Mouse (Mus musculus) cortical plate, adult 2 months (tissue): ENCODE data around the gene Tnf. TPM values are rescaled to one million over a fixed set of nuclear protein-coding genes. Genes with fewer than 3 reads are reported as not detected.

Experiments used
- H3K27ac ChIP-seq: fragments of 200-500 bp; 2 replicates; pipeline ENCODE4 v1.5.1; 2012; ENCODE audit warnings: low read length, control low read depth, inconsistent platforms; ENCODE audit not compliant: insufficient read depth
- H3K4me1 ChIP-seq: fragments of 200-500 bp; 2 replicates; pipeline ENCODE4 v1.6.1; 2011; ENCODE audit warnings: low read length; ENCODE audit not compliant: control insufficient read depth, insufficient read depth
- H3K4me3 ChIP-seq: fragments of 200-500 bp; 2 replicates; pipeline ENCODE4 v1.5.1; 2011; ENCODE audit warnings: mild to moderate bottlenecking, low read length, control low read depth; ENCODE audit not compliant: insufficient read depth
- CTCF ChIP-seq: fragments of 200-500 bp; IDR thresholded peaks from 2 replicates; pipeline ENCODE4 v1.5.1; 2011; ENCODE audit warnings: mild to moderate bottlenecking, control low read depth, low read length; ENCODE audit not compliant: insufficient read depth; ENCODE audit errors: extremely low read depth
- POLR2A ChIP-seq: fragments of 200-500 bp; IDR thresholded peaks from 2 replicates; pipeline ENCODE4 v1.6.1; 2011; ENCODE audit warnings: mild to moderate bottlenecking, low read length, control low read depth; ENCODE audit not compliant: insufficient read depth; ENCODE audit errors: extremely low read depth
- polyA plus RNA-seq: library from polyadenylated mRNA; depleted of rRNA; stranded (reverse); fragments of >200 nt; gene quantifications from 2 replicates; pipeline ENCODE4 v1.2.3, GENCODE M21; 2012

The Tnf gene
- polyA plus RNA-seq, 1 experiment, result 0.06 TPM

DNA sequence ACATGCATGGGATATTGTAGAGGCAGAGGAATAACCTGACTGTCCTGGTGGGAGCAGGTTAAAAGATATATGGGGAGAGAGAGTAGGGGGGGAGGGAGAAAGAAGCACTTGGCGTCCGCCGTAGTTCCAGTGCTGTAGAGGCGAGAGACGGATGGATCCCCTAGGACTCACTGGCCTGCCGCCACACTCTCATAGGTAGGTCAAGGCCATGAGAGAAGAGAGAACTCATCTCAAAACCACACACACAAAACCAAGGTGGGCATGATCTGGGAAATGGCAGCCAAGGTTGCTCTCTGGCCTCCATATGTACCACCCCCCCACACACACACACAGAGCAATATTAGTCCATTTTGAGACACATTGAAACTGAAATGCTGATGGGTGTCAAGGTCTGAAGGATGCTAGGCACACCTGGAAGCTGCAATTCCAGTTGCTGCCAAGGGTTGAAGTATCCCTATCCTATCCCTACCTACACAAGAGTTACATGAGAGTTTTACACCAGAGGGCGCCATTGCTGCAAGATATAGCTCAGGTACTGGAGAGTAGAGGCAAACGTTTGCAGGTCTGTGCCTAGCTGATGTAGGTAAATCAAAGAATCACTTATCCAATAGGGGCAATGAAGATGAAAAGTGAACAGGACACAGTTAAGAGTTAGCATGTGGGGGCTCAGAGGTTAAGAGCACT lies 35.3 kb downstream of the Tnf start:
- TF ChIP-seq CTCF (peak; percentile 62), POLR2A (no peak)
- no peak overlapping the region for H3K27ac ChIP-seq
- peaks cover 7% of the 10 kb centered on the region for H3K4me1 ChIP-seq
- no peak overlapping the region for H3K4me3 ChIP-seq

DNA sequence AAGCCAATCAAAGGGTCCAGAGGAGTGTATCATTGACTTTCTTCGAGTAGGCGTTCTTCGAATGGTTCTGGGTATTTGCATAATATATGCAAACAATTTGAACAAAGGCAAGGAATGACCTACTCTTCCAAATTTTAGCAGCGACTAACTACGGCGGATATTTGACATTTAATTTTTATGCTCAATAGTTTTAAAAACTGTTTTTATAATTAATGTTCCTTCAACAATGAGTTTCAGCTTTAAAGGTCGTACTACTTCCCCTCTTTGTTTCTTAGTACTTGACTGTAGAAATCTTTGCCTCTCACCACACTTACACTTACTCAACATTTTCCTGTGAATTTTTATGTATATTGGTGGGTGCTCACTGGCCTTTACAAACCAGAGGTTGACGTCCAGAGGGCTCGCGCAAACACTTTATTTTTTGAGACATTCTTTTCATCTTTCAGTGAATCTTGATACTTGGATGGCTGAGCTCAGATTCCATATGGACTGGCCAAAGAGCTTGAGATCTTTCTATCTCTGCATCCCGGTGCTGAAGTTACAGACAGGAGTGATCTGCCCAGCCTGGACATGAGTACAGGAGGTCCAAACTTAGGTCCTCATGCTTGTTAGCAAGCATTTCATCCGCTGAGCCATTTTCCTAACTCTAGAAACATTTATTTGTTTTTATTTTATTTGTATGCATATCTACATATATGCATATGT lies 36.2 kb downstream of the Tnf start:
- TF ChIP-seq CTCF (no peak), POLR2A (no peak)
- Histone ChIP-seq H3K4me1 (peaks cover 7% of the 10 kb centered on the region), H3K27ac (peak overlapping the region; percentile 93; the same call in 1 of the 2 replicates)

DNA sequence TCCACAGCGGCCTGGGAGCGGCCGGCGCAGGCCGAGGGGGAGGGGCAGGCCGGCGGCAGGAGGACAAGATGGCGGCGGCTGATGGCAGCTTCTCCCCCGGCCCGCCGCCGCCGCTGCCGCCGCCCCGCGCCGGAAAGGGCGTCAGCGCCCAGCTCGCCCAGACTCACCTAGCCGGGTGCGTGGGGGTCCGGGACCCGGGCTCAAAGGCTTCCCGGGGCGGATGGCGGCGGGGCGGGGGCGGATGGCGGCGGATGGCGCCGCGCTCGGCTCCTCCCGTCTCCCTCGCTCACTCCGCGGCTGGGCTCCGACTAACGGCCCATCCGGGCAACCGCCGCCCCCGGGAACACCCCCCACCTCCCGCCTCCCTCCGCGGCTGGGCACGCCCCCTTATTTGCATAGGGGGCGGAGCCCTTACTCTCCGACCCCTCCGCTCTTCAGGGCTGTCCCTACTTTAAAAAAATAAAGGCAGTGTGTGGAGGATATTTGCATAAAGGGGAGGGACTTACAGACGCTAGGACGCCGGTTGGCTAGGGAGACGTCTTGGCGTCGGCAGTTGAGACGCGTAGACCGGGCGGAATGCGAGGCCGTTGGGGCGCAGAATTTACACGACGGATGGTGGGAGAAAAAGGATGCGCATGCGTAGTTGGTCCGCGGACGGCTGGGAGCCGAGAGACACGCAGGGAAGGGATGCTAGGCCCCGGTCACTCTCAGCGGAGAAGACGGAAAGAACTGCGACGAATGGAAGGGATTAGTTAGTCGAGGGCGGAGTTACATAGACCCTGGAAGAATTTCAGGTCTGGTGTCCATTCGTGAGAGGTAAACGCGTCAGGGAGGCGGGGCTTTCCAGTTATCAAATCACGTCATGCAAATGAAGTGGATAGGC lies 37.0 kb downstream of the Tnf start, which contains the start of gene Prrc2a:
Gene Prrc2a (minus strand): TSS at position 330 of the 883 bp plus-strand sequence.
- Histone ChIP-seq H3K4me1 (peaks cover 7% of the 10 kb centered on the region), H3K4me3 (peak within 1 kb of the TSS; percentile 49), H3K27ac (peak within 1 kb of the TSS; percentile 96)
- TF ChIP-seq CTCF (no peak), POLR2A (peak; percentile 96)

More for the DNA sequence above, 36.2 kb downstream of the Tnf start:
- peak overlapping the region; percentile 49 for H3K4me3 ChIP-seq

DNA sequence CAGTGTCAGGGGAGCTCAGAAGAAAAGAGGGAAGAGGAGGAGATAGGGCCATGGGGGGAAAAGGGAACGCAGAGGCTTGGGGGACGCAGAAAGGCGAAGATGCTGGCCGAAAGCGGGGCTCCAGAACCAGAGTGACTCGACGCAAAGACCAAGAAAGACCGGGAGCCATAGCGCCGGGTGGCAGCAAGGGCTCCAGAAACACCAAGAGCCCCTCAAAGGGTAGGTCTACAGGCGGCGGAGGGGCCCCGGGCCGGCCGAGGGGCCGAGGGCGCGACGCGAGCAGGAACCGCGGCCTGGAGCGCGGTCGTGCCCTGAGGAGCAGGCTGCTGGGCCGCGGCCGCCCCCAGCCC lies 37.6 kb downstream of the Tnf start:
- peak overlapping the region; percentile 49 for H3K4me3 ChIP-seq
- TF ChIP-seq POLR2A (no peak), CTCF (no peak)
- H3K27ac ChIP-seq, result peak overlapping the region; percentile 96
- H3K4me1 ChIP-seq, result peaks cover 7% of the 10 kb centered on the region

DNA sequence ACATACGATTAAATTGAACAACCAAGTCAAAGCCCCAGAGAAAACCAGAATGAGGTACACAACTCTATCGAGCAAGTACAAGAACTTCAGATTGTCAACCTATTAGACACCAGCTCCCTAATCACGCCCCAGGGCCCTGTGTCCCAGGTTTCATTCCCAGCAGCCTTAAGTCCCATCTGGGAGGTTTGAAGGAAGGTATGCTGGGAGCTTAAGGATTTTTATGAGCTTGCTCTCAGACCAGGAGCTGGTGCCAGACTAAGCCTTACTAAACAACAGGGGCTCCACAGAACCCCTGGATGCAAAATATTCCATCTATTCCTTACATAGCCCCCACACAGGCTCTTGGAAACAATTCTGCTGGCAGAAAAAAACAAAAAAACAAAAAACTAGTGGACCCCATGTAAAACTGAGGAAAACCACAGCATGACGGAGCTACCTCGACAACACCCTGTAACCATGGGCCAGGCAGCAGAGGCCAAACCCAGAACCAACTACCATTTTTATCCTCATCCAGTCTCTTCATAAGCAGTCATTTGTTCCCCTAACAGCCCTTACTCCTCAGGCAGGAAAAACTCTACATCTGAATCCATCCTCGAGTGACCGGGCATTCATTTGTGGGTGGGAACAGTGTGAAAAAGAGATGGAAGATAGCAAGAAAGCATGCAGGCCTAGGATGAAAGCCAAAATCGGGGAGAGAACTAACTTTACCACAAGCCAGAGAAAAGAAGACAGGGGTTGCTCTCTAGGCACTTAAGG lies 38.3 kb downstream of the Tnf start:
- peak overlapping the region; percentile 49 for H3K4me3 ChIP-seq
- TF ChIP-seq POLR2A, result no peak
- no peak for TF ChIP-seq CTCF
- H3K27ac ChIP-seq, result no peak overlapping the region; the same call in 1 of the 2 replicates
- H3K4me1 ChIP-seq, result peaks cover 6% of the 10 kb centered on the region

DNA sequence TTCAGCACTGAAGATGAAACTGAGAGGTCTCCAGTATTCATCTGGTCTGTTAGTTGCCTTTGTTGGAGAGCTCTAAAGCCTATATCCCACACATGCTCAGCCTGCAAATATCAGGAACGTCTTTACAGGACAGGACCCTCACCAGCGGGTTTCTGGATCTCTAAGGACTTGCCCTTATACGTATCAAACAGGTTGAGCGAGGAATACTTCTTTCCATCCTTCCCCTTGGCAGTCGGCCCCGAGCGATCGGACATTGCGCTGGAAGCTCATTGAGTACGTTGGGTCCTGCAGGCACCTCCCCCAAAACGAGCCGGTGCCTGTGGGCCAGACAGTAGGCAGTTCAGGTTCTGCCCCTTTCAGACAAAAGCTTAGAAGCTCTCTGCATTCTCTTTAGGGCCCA lies 39.1 kb downstream of the Tnf start:
- H3K27ac ChIP-seq, result no peak overlapping the region
- peak overlapping the region; percentile 49 for H3K4me3 ChIP-seq
- peaks cover 5% of the 10 kb centered on the region for H3K4me1 ChIP-seq
- TF ChIP-seq CTCF (no peak), POLR2A (no peak)

DNA sequence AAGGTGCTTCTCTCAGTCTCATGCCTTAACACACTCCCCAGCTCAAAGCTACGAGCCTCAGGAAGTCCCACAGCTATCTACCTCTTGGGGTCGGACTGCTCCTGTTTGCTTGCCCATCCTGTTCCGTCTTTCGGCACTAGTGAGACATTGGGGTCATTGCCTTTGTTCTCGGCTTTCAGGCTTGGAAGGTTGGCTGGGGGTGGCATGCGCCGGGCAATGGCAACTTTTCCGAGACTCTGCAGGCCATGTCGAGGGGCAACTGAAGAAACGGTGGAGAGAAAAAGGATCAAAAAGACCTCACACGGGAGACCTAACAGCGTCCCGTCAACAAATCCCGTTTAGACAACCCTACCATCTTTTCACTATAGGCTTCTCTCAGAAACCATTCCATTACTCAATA lies 39.7 kb downstream of the Tnf start:
- no peak overlapping the region for H3K27ac ChIP-seq
- H3K4me3 ChIP-seq, result peak overlapping the region; percentile 49; the same call in 1 of the 2 replicates
- TF ChIP-seq CTCF (no peak), POLR2A (no peak)
- H3K4me1 ChIP-seq, result peaks cover 3% of the 10 kb centered on the region

DNA sequence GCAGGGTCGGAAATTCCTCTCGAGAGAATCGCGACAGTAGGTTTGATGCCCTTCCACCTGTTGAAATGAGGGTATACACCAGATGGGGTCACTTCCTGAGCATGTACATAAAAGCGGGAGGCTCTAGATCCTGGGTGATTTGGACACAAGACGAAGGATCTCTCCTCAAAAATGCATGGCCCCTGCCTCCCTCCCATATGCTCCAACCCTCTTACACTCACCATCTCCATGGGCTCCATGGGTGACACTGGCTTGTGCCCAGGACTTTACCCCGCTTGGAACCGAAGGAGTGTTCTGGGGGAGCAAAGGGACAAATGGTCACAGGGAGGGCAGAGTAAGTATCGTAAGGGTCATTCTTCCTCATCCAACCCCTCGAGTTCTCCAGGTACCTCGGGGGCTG lies 40.4 kb downstream of the Tnf start:
- no peak overlapping the region for H3K4me3 ChIP-seq
- TF ChIP-seq POLR2A, result no peak
- TF ChIP-seq CTCF, result no peak
- H3K27ac ChIP-seq, result no peak overlapping the region
- H3K4me1 ChIP-seq, result peaks cover 3% of the 10 kb centered on the region

DNA sequence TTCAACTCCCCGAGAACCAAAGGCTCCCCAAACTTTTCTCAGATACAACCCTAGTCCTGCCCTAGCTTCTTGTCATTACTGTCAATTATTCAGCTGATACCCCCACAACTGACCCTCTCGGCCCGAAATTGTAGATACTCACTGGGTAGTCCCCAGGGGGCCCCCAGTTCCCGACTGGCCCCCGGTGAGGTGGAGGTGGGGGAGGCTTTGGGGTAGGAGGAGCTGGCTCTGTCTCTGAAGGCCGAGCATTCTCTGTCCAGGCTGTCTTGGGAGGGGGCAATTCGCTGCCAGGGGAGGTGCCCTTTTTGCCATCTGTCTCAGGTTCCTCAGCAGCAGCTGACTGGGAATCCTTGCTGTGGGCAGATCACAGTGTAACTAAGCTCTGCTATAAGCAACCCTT lies 42.2 kb downstream of the Tnf start:
- H3K27ac ChIP-seq, result no peak overlapping the region
- H3K4me1 ChIP-seq, result peaks cover 2% of the 10 kb centered on the region; the same call in 1 of the 2 replicates
- no peak overlapping the region for H3K4me3 ChIP-seq
- no peak for TF ChIP-seq POLR2A
- TF ChIP-seq CTCF, result no peak
